Mouse (Mus musculus) small intestine, adult 2 months (tissue): ENCODE data around the gene Trim38.

Experiments used
- CTCF ChIP-seq: fragments of 200-500 bp; IDR thresholded peaks from 2 replicates; pipeline ENCODE4 v1.5.1; 2012; ENCODE audit warnings: low read depth, mild to moderate bottlenecking, control low read depth, inconsistent platforms, low read length, moderate library complexity, mixed read lengths; ENCODE audit not compliant: insufficient replicate concordance, insufficient read length; ENCODE audit errors: extremely low read depth
- POLR2A ChIP-seq: fragments of 200-500 bp; IDR thresholded peaks from 2 replicates; pipeline ENCODE4 v1.6.1; 2012; ENCODE audit warnings: low read depth, mild to moderate bottlenecking, control low read depth, inconsistent platforms, low read length, moderate library complexity

GRCm38 (mm10) chr13:23755000-23755399 lies 14.7 kb upstream of the Trim38 start:
- TF ChIP-seq CTCF (no peak), POLR2A (no peak)
